Comparison of ENCODE assay signal across 13 mouse cellular contexts in the genomic region with DNA sequence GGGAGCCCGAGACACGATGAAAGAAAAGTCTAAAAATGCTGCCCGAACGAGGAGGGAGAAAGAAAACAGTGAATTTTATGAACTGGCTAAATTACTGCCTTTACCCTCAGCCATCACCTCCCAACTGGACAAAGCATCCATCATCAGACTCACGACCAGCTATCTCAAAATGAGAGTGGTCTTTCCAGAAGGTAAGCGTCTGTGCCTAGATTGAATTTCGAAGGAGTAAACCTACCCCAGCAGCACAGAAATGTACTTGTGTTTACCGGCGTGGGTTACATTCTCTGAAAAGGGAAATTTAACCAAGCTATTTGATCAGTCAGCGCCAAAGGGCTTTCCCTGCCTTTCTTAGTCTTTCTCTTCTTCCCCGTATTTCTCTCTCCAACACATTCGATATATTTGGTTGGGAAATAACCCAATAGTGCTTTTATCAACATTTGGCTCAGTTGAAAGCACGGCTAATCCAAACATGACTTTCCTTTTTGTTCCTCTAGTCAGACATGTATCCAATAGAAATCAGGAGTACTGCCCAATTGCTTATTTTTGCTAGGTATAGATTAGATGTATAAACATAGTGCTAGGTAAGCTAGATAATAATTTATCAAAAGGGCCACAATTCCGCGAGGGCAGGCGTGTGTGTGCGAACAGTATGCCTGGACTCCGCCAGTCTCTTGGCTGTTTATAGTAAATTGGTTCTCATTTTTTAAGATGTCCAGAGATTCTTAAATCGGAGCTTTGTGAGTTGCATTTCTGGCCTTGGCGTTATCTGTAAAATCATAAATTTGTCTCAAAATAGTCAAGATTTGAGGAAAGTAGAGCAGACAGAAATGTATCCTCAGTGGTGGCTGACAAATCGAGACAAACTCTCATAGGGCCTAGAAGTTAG. TPM values are rescaled to one million over a fixed set of nuclear protein-coding genes. Genes with fewer than 3 reads are reported as not detected.
DNase-seq lines count a peak whose midpoint lies in the region; ATAC-seq and TF ChIP-seq lines count a peak whose summit lies in the region.
"Had no signal": no experiment of that assay in that cellular context is flagged by ENCODE, and none has a peak within 500 bp of the region (broad histone marks: within the 10 kb centered on the region; RNA-seq: fewer than 3 reads in every experiment).

No protein-coding gene starts in this region.

- peaks cover 89% of the 10 kb centered on the region for H3K27me3 ChIP-seq in kidney, embryonic 15.5 days
- H3K27me3 ChIP-seq in midbrain, embryonic 13.5 days: peaks cover 93% of the 10 kb centered on the region

- H3K36me3 ChIP-seq in kidney, embryonic 15.5 days: no peaks in the 10 kb centered on the region
- H3K36me3 ChIP-seq in midbrain, embryonic 13.5 days: no peaks in the 10 kb centered on the region

- peak overlapping the region; percentile 92; the same call in 1 of the 2 replicates for H3K27ac ChIP-seq in kidney, embryonic 15.5 days
- no peak overlapping the region for H3K27ac ChIP-seq in brown adipose tissue, adult 24 weeks (replicated peaks; ENCODE audit: low read depth, low read length)
- H3K27ac ChIP-seq in embryonic fibroblast, embryonic 13.5 days (ENCODE audit: insufficient read depth, low read length): no peak overlapping the region
- no peak overlapping the region for H3K27ac ChIP-seq in midbrain, embryonic 13.5 days

- peak overlapping the region; percentile 65 for H3K9ac ChIP-seq in kidney, embryonic 15.5 days
- no peak overlapping the region for H3K9ac ChIP-seq in midbrain, embryonic 13.5 days (replicated peaks)

- no peaks in the 10 kb centered on the region for H3K9me3 ChIP-seq in kidney, embryonic 15.5 days (replicated peaks)
- H3K9me3 ChIP-seq in midbrain, embryonic 13.5 days: no peaks in the 10 kb centered on the region

- no peak for ATAC-seq in kidney, embryonic 15.5 days (replicated peaks; ENCODE audit: low FRiP score)
- no peak for ATAC-seq in midbrain, embryonic 13.5 days
- no peak for ATAC-seq in frontal cortex, adult (ENCODE audit: low TSS enrichment)

- peaks cover 34% of the 10 kb centered on the region for H3K4me1 ChIP-seq in kidney, embryonic 15.5 days
- H3K4me1 ChIP-seq in brown adipose tissue, adult 24 weeks (ENCODE audit: control insufficient read depth, insufficient read depth, insufficient read length, low read length): 0 out of 2 replicates have a peak, but pooled peaks cover 3% of the 10 kb centered on the region
- H3K4me1 ChIP-seq in embryonic fibroblast, embryonic 13.5 days (ENCODE audit: control insufficient read depth, insufficient read depth, low read length): no peaks in the 10 kb centered on the region
- H3K4me1 ChIP-seq in midbrain, embryonic 13.5 days (replicated peaks): peaks cover 31% of the 10 kb centered on the region
- H3K4me1 ChIP-seq in lung, adult 2 months (ENCODE audit: control insufficient read depth, insufficient read depth, low read length): peaks cover 2% of the 10 kb centered on the region; the same call in 1 of the 2 replicates

- peak overlapping the region; percentile 82 for H3K4me2 ChIP-seq in kidney, embryonic 15.5 days
- no peak overlapping the region for H3K4me2 ChIP-seq in midbrain, embryonic 13.5 days (replicated peaks)
- H3K4me2 ChIP-seq: liver, embryonic 11.5 days had no signal

- no peak for TF ChIP-seq CTCF in embryonic fibroblast, embryonic 13.5 days (IDR thresholded peaks at IDR 0.05; ENCODE audit: borderline replicate concordance, insufficient read depth, low read length)
- no peak for TF ChIP-seq CTCF in lung, adult 2 months (IDR thresholded peaks at IDR 0.05; ENCODE audit: insufficient read depth, low read length)

- WGBS in kidney, embryonic 15.5 days: 2% methylated on average over 21 of the region's 21 CpGs
- 4% methylated on average over 21 of the region's 21 CpGs for WGBS in midbrain, embryonic 13.5 days
- 10% methylated on average over 21 of the region's 21 CpGs for WGBS in lung, adult 2 months

- no peak for TF ChIP-seq POLR2A in embryonic fibroblast, embryonic 13.5 days (IDR thresholded peaks at IDR 0.05; ENCODE audit: low read depth, low read length)
- no peak for TF ChIP-seq POLR2A in lung, adult 2 months (IDR thresholded peaks at IDR 0.05; ENCODE audit: borderline replicate concordance, extremely low read depth, low read depth, low read length)

- no peak for DNase-seq in kidney, adult 8-10 months
- no peak for DNase-seq in lung, adult 2 months
- DNase-seq in yolk sac, embryonic 10.5 days (ENCODE audit: low spot score): no peak
- DNase-seq: cerebellum, adult 11-12 months; thymus, adult 18-20 months had no signal

- H3K4me3 ChIP-seq in kidney, embryonic 15.5 days (replicated peaks): peak overlapping the region; percentile 58
- H3K4me3 ChIP-seq in brown adipose tissue, adult 24 weeks (ENCODE audit: insufficient read depth, low read depth, low read length): peak overlapping the region; percentile 6; the same call in 1 of the 2 replicates
- peak overlapping the region; percentile 9; the same call in 1 of the 2 replicates for H3K4me3 ChIP-seq in embryonic fibroblast, embryonic 13.5 days (ENCODE audit: insufficient read depth, low read length)
- peak overlapping the region; percentile 50 for H3K4me3 ChIP-seq in midbrain, embryonic 13.5 days (replicated peaks)
- H3K4me3 ChIP-seq in lung, adult 2 months (replicated peaks; ENCODE audit: extremely low read depth, low read depth, low read length): no peak overlapping the region
- H3K4me3 ChIP-seq: erythroblast, embryonic 14.5 days had no signal

RNA-seq across cellular contexts. Expression of gene Sim1, which starts 1.6 kb away (rescaled TPM):
- 10.7 and 11.8 TPM in 2 replicates for polyA plus RNA-seq in kidney, embryonic 15.5 days (2015; fragmentation: Nextera tagmentation; extraction: Ambion mirVana)
- polyA plus RNA-seq in brown adipose tissue, adult 24 weeks (2012; ENCODE audit: insufficient read depth, insufficient read length, missing spikeins): not detected in 2 replicates
- polyA plus RNA-seq in embryonic fibroblast, embryonic 13.5 days (2011; ENCODE audit: insufficient read length, low read depth, missing spikeins): 0.65 and 3.0 TPM in 2 replicates
- 3.6 and 6.0 TPM in 2 replicates for polyA plus RNA-seq in midbrain, embryonic 13.5 days (2015; fragmentation: Nextera tagmentation; extraction: Ambion mirVana)
- 0.19 TPM in 1 of 2 replicates, not detected in the other for polyA plus RNA-seq in lung, adult 2 months (2012; rRNA removed)
- polyA plus RNA-seq: erythroblast, embryonic 14.5 days; large intestine, adult 2 months had no signal
